Mouse (Mus musculus): ENCODE results near the gene Gm8439. TPM values are rescaled to one million over a fixed set of nuclear protein-coding genes. Genes with fewer than 3 reads are reported as not detected.
A peak's percentile ranks its signal among the peaks of the same experiment; 100 is the strongest.

The Gm8439 gene
- polyA plus RNA-seq, 1 experiment from 2014 or later, result not detected

- Histone ChIP-seq H3K27ac (no peak overlapping the region), H3K36me3 (ENCODE audit: poor library complexity, severe bottlenecking) (no peaks in the 10 kb centered on the region), H3K27me3 (no peaks in the 10 kb centered on the region), H3K9ac (no peak overlapping the region), H3K4me3 (no peak overlapping the region), H3K4me2 (no peak overlapping the region), H3K9me3 (replicated peaks) (no peaks in the 10 kb centered on the region), H3K4me1 (peaks cover 19% of the 10 kb centered on the region)
- no peak for ATAC-seq
- WGBS, result 80% methylated on average over 9 of the region's 9 CpGs
These were observed 26.1 kb downstream of the Gm8439 start for GRCm38 (mm10) chr4:120614644-120615043.

- ATAC-seq, result peak; percentile 59; the same call in 1 of the 2 replicates
- no peak overlapping the region for H3K27ac ChIP-seq
- no peak overlapping the region for H3K4me3 ChIP-seq
- no peak overlapping the region for H3K4me2 ChIP-seq
- H3K9me3 ChIP-seq (replicated peaks), result no peaks in the 10 kb centered on the region
- peaks cover 19% of the 10 kb centered on the region for H3K4me1 ChIP-seq
- H3K9ac ChIP-seq, result no peak overlapping the region
- H3K36me3 ChIP-seq (ENCODE audit: poor library complexity, severe bottlenecking), result no peaks in the 10 kb centered on the region
- WGBS, result 28% methylated on average over 10 of the region's 10 CpGs
- no peaks in the 10 kb centered on the region for H3K27me3 ChIP-seq
These were observed 27.1 kb downstream of the Gm8439 start for GRCm38 (mm10) chr4:120615528-120616081.

DNA sequence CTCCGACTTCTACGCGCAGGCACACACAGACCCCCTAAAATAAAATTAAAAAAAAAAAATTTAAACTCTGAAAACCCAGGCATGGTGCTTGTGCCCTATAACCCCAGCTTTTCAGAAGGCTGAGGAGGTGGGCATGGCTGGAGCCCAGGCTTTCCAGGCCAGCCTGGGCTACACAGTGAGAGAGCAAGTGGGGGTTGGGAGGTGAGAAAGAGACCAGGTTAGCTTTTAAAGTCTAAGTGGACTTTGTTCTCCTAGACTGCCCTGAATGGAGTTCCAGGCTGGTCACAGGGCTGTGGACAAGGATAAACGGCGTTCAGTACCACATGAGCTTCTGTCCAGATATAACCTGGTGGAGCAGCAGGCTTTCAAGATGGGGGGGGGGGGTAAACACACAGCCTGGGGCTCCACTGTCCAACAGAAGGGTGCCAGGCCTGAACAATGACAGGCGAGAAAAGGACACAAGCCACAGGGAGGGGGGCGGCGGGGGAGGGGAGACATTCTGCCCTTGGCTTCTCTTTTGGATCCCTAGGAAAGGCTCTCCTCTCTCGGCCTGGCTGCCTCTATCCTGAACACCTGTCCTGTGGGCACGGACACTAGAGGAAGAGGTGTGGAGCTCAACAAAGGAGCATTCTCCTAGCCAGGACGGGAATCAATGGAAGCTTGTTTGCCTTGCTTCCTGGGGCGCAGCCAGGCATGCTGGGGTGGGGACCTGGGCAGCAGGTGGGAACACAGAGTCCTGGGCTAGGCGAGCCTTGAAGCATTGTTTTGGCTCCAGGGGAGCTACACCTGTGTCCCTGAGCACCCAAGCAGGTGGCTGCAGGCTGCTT lies 27.9 kb downstream of the Gm8439 start:
- H3K36me3 ChIP-seq (ENCODE audit: poor library complexity, severe bottlenecking), result no peaks in the 10 kb centered on the region
- H3K27ac ChIP-seq, result no peak overlapping the region
- H3K27me3 ChIP-seq, result no peaks in the 10 kb centered on the region
- H3K4me2 ChIP-seq, result no peak overlapping the region
- WGBS, result 59% methylated on average over 13 of the region's 13 CpGs
- no peak for ATAC-seq
- H3K4me3 ChIP-seq, result no peak overlapping the region
- H3K4me1 ChIP-seq, result peaks cover 19% of the 10 kb centered on the region
- no peaks in the 10 kb centered on the region for H3K9me3 ChIP-seq (replicated peaks)
- H3K9ac ChIP-seq, result no peak overlapping the region

DNA sequence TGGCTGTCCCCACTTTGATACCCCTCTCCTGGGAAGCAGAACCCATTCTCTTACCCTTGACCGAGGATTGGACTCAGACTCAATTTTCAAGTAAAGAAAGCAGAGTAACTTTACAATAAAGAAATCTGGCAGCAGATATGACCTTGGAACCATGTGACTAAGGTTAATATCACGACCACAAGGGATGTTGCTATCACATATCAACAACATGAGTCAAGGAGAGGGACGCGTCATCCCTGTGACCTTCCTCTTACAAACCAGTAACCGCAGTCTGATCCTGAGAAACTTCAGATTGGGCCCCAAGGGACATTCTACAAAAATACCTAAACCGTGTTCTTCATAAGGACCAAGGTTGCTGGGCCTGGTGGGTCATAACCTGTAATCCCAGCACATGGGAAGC lies 39.2 kb downstream of the Gm8439 start:
- no peak overlapping the region for H3K27ac ChIP-seq
- H3K4me3 ChIP-seq, result no peak overlapping the region
- no peak for ATAC-seq
- H3K4me2 ChIP-seq, result no peak overlapping the region
- H3K9ac ChIP-seq, result no peak overlapping the region
- H3K27me3 ChIP-seq, result no peaks in the 10 kb centered on the region
- WGBS, result 86% methylated on average over 6 of the region's 6 CpGs
- no peaks in the 10 kb centered on the region for H3K36me3 ChIP-seq (ENCODE audit: poor library complexity, severe bottlenecking)
- H3K4me1 ChIP-seq, result no peaks in the 10 kb centered on the region
- no peaks in the 10 kb centered on the region for H3K9me3 ChIP-seq (replicated peaks)

DNA sequence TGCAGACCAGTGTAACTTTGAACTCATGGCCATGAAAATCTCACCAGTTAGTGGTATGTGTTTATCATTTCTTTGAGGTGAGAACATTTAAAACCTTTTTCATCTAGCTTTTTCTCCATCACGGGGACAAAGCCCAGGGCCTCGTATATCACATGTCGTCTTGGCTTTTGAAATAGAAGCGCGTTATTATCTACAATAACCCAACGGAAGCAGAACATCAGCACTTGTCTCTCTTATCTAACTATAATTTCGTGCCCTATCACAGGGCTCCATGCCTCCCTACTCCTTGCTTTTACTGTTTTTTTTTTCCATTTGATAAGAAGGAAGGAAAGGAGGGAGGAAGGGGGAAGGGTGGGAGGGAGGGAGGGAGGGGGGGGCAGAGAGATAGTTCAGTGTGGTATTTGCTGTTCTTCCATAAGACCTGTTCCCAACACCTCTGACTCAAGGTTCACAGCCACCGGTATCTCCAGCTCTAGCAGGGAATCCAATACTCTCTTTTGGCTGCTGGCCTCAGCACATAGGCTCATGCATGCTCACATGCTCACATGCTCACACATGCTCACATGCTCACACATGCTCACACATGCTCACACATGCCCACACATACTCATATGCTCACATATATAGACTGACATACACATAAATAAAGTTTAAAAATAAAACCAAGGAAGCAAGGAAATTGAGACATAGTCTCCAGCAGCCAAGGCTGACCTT lies 41.8 kb downstream of the Gm8439 start:
- Histone ChIP-seq H3K27me3 (no peaks in the 10 kb centered on the region), H3K9me3 (replicated peaks) (no peaks in the 10 kb centered on the region), H3K9ac (no peak overlapping the region), H3K4me1 (no peaks in the 10 kb centered on the region), H3K27ac (no peak overlapping the region), H3K36me3 (ENCODE audit: poor library complexity, severe bottlenecking) (no peaks in the 10 kb centered on the region), H3K4me3 (no peak overlapping the region), H3K4me2 (no peak overlapping the region)
- 88% methylated on average over 8 of the region's 8 CpGs for WGBS
- no peak for ATAC-seq

GRCm38 (mm10) chr4:120631828-120632227 lies 43.3 kb downstream of the Gm8439 start:
- H3K9ac ChIP-seq, result no peak overlapping the region
- no peak overlapping the region for H3K4me3 ChIP-seq
- H3K36me3 ChIP-seq (ENCODE audit: poor library complexity, severe bottlenecking), result no peaks in the 10 kb centered on the region
- WGBS, result 82% methylated on average over 6 of the region's 6 CpGs
- ATAC-seq, result no peak
- H3K4me1 ChIP-seq, result no peaks in the 10 kb centered on the region
- H3K27me3 ChIP-seq, result no peaks in the 10 kb centered on the region
- H3K9me3 ChIP-seq (replicated peaks), result no peaks in the 10 kb centered on the region
- no peak overlapping the region for H3K4me2 ChIP-seq
- H3K27ac ChIP-seq, result no peak overlapping the region

GRCm38 (mm10) chr4:120635351-120635750 lies 46.8 kb downstream of the Gm8439 start:
- peaks cover 3% of the 10 kb centered on the region for H3K27me3 ChIP-seq
- no peak overlapping the region for H3K4me2 ChIP-seq
- no peak overlapping the region for H3K9ac ChIP-seq
- H3K4me3 ChIP-seq, result no peak overlapping the region
- no peak overlapping the region for H3K27ac ChIP-seq
- no peaks in the 10 kb centered on the region for H3K9me3 ChIP-seq (replicated peaks)
- ATAC-seq, result no peak
- no peaks in the 10 kb centered on the region for H3K36me3 ChIP-seq (ENCODE audit: poor library complexity, severe bottlenecking)
- WGBS, result 83% methylated on average over 2 of the region's 2 CpGs
- no peaks in the 10 kb centered on the region for H3K4me1 ChIP-seq

- no peak overlapping the region for H3K4me2 ChIP-seq
- H3K27me3 ChIP-seq, result peaks cover 3% of the 10 kb centered on the region
- no peak overlapping the region for H3K4me3 ChIP-seq
- no peak for ATAC-seq
- H3K9ac ChIP-seq, result no peak overlapping the region
- no peak overlapping the region for H3K27ac ChIP-seq
- no peaks in the 10 kb centered on the region for H3K4me1 ChIP-seq
- H3K36me3 ChIP-seq (ENCODE audit: poor library complexity, severe bottlenecking), result no peaks in the 10 kb centered on the region
- 91% methylated on average over 6 of the region's 6 CpGs for WGBS
- no peaks in the 10 kb centered on the region for H3K9me3 ChIP-seq (replicated peaks)
These were observed 53.4 kb downstream of the Gm8439 start for GRCm38 (mm10) chr4:120641946-120642345.

DNA sequence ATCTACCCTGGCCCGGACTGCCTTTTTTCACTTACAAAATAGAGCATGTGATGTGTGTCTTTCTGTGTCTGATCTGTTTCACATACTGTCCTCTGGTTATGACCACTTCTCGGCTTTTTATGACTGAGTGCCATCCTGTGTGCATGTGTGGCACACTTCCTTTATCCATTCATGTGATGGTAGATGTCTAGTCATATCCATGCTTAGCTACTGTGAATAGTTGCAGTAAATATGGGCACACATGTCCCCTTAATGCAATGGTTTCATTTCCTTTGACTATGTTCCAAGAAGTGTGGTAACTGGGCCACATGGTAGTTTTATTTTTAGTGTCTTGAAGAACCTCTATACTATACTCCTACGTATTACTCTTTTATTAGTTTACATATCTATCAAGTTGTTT lies 55.4 kb downstream of the Gm8439 start:
- no peak overlapping the region for H3K27ac ChIP-seq
- peaks cover 13% of the 10 kb centered on the region for H3K27me3 ChIP-seq
- no peak for ATAC-seq
- H3K4me1 ChIP-seq, result no peaks in the 10 kb centered on the region
- no peak overlapping the region for H3K4me2 ChIP-seq
- no peak overlapping the region for H3K4me3 ChIP-seq
- no peak overlapping the region for H3K9ac ChIP-seq
- no peaks in the 10 kb centered on the region for H3K36me3 ChIP-seq (ENCODE audit: poor library complexity, severe bottlenecking)
- no peaks in the 10 kb centered on the region for H3K9me3 ChIP-seq (replicated peaks)
- WGBS, result 89% methylated on average over 3 of the region's 3 CpGs

DNA sequence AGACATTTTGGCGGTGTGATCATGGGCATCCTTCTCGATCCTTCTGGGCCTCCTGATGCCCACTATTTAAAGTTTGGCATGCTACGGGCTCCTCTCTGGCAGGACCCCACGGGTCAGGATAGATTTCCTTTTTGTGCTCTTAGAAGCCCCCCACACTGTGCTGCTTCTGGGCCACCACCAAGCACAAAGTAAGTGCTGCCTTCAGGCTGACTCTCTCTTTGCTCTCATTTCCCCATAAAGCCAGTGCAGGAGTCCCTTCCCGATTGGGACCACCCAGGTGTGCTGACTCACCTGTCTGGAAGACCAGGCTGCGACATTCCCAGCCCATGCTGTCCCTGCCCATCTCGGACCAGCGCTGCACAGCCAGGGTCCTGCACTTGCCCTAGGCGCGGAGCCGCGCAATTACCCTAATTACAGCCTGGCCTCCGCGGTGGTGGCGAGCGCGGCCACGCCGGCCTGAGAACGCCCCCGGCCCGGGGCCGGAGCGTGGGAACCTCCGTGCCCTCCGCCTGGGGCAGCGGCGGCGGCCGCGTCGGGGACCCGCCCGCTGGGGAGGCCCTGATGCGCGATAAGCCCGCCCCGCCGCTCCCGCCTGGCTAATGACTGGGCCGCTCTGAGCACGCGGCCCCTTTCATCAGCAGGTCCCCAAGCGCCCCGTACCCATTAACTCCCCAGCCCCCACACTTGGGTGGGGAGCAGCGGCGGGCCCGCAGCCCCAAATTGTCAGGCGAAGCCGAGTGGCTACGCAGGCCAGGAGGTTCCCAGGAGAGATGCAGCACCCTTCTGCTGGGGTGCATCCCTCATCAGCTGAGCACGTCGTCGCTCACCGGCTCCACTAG lies 61.0 kb downstream of the Gm8439 start:
- ATAC-seq, result peak; percentile 88
- H3K36me3 ChIP-seq (ENCODE audit: poor library complexity, severe bottlenecking), result no peaks in the 10 kb centered on the region
- WGBS, result 5% methylated on average over 51 of the region's 55 CpGs

DNA sequence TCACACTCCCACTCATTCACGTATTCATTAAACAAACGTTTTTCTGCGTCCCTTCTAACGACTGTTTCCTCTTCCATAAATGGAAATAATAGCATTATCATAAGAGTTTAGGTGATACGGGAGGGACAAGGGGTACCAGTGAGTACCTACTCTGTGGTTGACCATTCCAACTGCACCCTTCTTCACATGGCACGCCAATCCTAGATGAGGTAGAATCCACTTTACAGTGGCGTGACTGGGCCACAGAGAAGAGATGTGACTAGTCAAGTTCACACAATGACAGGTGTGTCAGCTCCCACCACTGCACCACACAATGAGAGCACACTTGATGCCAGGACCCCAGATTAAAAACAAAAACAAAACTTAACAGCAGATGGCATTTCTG lies 61.7 kb downstream of the Gm8439 start:
- no peaks in the 10 kb centered on the region for H3K36me3 ChIP-seq (ENCODE audit: poor library complexity, severe bottlenecking)
- peak overlapping the region; percentile 95 for H3K4me2 ChIP-seq
- peak; percentile 57 for ATAC-seq
- H3K27me3 ChIP-seq, result peaks cover 56% of the 10 kb centered on the region
- H3K9me3 ChIP-seq (replicated peaks), result no peaks in the 10 kb centered on the region
- H3K9ac ChIP-seq, result peak overlapping the region; percentile 76
- no peak overlapping the region for H3K27ac ChIP-seq
- 23% methylated on average over 7 of the region's 7 CpGs for WGBS
- peak overlapping the region; percentile 53 for H3K4me3 ChIP-seq
- peaks cover 13% of the 10 kb centered on the region; the same call in 1 of the 2 replicates for H3K4me1 ChIP-seq

More for the DNA sequence above, 61.0 kb downstream of the Gm8439 start:
- Histone ChIP-seq H3K4me3 (peak overlapping the region; percentile 53), H3K4me1 (peaks cover 13% of the 10 kb centered on the region; the same call in 1 of the 2 replicates), H3K27me3 (peaks cover 56% of the 10 kb centered on the region), H3K27ac (no peak overlapping the region), H3K4me2 (peak overlapping the region; percentile 95), H3K9me3 (replicated peaks) (no peaks in the 10 kb centered on the region), H3K9ac (peak overlapping the region; percentile 76)

All from forebrain, embryonic 13.5 days (tissue).